ENCODE assay signal across 1 mouse cellular context in the genomic region with DNA sequence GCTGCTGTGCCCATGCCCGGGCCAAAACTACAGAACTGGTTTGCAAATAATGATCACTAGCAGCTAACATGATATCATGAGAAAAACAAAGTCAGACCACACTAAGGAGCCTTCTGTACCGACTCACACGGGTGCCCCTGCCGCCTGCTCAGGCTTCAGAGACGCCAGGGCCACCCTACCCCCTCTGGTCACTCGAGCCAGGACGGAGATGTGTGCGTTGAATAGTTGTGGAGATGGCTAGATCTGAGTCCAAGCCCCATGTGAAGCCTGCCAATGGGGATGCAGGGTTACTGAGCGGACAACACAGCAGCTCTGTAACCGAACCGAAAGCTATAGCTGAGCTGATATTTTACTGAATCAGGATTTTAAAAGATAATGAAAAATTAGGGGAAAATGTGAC.
TF ChIP-seq lines count a peak whose summit lies in the region.

No protein-coding gene starts in this region.

TF ChIP-seq in MEL, 35 proteins besides CTCF, POLR2A, EP300 and RAD21:
- TF ChIP-seq MEF2A (IDR thresholded peaks at IDR 0.05; ENCODE audit: extremely low read depth, insufficient replicate concordance, low read depth, low read length, poor library complexity, severe bottlenecking): no peak
- no peak for TF ChIP-seq ZC3H11A (IDR thresholded peaks at IDR 0.05; ENCODE audit: low read depth, low read length)
- TF ChIP-seq MXI1 (IDR thresholded peaks at IDR 0.05; ENCODE audit: low read depth, low read length): no peak
- no peak for TF ChIP-seq TBP (IDR thresholded peaks at IDR 0.05; ENCODE audit: low read depth, low read length)
- no peak for TF ChIP-seq MAZ (IDR thresholded peaks at IDR 0.05; ENCODE audit: low read depth, low read length)
- TF ChIP-seq MYC (IDR thresholded peaks at IDR 0.05; ENCODE audit: low read depth, low read length): 0 out of 2 replicates have a peak, but pooled peaks have one; percentile 0
- TF ChIP-seq CHD1 (IDR thresholded peaks at IDR 0.05; ENCODE audit: low read depth, low read length): no peak
- no peak for TF ChIP-seq ELF1 (IDR thresholded peaks at IDR 0.05; ENCODE audit: low read depth, low read length)
TF ChIP-seq in MEL: peak in this region for 1.
